Mouse (Mus musculus): Measurements from ENCODE around the gene Pde1c. TPM values are rescaled to one million over a fixed set of nuclear protein-coding genes. Genes with fewer than 3 reads are reported as not detected.

Pde1c gene
- polyA plus RNA-seq, 1 experiment from 2014 or later, result 11.2 TPM

DNA sequence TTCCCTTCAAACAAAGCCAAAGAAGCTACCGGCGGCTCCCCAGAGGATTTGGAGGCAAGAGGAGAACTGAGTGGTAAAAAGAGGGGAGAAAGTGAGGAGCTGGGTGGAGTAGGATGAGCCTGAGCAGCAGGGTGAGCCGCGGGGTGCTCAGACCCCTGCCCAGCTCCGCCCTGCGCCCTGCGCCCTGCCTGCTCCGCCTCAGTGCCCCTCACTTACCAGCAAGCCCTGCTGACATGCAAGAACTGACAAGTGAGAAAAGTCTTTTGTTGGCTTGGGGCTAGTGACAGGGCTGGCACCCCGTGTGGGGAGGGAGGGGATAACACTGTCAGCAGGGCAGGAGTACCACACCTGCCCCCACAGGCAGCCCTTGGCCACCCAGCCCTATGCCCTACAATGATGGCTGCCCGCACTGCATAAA lies 206.8 kb downstream of the Pde1c start:
- Histone ChIP-seq H3K9me3 (replicated peaks) (no peaks in the 10 kb centered on the region), H3K4me2 (peak overlapping the region; percentile 79), H3K27ac (peak overlapping the region; percentile 56), H3K36me3 (no peaks in the 10 kb centered on the region), H3K9ac (peak overlapping the region; percentile 65), H3K4me3 (peak overlapping the region; percentile 56), H3K27me3 (no peaks in the 10 kb centered on the region), H3K4me1 (replicated peaks) (peaks cover 12% of the 10 kb centered on the region)
- 4% methylated on average over 10 of the region's 10 CpGs for WGBS
- ATAC-seq (replicated peaks; ENCODE audit: insufficient number of reproducible peaks, insufficient read depth, low FRiP score, low read depth), result peak; percentile 90

DNA sequence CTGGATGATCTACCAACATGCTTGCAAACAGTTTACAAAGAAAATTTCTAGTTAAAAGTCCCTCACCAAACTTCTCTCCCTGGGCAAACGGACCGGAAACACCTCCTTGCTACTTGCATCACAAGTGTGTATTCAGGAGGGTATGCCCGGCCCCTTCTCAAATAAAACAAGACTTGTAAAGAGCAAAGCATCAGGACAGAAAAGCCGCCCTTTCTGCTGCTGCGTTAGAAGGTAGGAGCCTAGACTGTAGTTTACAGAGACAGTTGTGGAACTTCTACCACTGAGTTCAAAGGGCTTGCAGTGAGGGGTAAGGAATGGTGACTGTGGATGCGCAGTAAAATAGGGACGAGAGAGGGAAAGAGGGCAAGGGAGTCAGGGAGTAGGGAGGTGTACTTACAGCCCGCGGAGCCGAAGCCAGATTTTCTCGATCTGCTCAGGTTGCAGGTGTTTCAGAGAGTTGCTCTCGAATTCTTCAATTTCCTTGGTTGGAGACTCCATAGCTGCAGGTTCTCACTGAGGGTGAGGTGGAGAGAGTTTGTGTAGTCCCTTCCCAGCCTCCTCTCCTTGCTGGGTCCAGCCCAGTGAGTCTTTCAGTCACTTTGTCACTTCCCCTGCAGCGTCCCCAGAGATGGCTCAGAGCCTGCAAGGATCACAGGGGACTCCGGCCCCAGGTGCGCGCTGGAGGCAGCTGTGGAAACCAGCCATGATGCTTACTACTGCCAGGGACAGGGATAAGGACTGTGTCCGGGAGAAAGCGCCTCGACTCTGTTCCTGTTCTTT lies 207.4 kb downstream of the Pde1c start:
- Histone ChIP-seq H3K36me3 (no peaks in the 10 kb centered on the region), H3K4me2 (peak overlapping the region; percentile 79), H3K27me3 (no peaks in the 10 kb centered on the region), H3K4me3 (peak overlapping the region; percentile 56), H3K9me3 (replicated peaks) (no peaks in the 10 kb centered on the region), H3K4me1 (replicated peaks) (peaks cover 12% of the 10 kb centered on the region), H3K9ac (peak overlapping the region; percentile 65), H3K27ac (peak overlapping the region; percentile 56)
- ATAC-seq (replicated peaks; ENCODE audit: insufficient number of reproducible peaks, insufficient read depth, low FRiP score, low read depth), result peak; percentile 62; the same call in 1 of the 2 replicates
- 3% methylated on average over 19 of the region's 19 CpGs for WGBS

DNA sequence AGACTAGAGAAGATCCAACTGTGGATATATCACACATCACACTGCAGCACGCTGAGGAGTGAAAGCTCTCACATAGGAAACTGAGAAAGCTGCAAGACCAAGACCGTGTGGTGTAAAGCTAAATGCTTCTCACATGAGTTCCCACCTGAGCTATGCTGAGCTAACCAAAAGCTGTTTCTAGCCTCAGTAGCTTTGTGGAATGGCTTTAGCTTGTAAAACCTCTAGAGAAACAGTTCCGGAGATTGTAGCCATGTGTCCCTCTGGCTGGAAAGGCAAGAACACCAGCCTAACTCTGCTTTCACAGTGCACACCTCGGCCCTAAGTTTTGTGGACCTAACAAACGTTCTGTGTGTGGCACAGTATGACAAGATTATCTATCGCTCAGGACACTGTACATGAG lies 208.8 kb downstream of the Pde1c start:
- Histone ChIP-seq H3K9me3 (replicated peaks) (no peaks in the 10 kb centered on the region), H3K27ac (no peak overlapping the region), H3K9ac (no peak overlapping the region; the same call in 1 of the 2 replicates), H3K4me1 (replicated peaks) (peaks cover 17% of the 10 kb centered on the region), H3K27me3 (no peaks in the 10 kb centered on the region), H3K4me3 (peak overlapping the region; percentile 56), H3K36me3 (no peaks in the 10 kb centered on the region), H3K4me2 (peak overlapping the region; percentile 79)
- 39% methylated on average over 6 of the region's 6 CpGs for WGBS
- no peak for ATAC-seq (replicated peaks; ENCODE audit: insufficient number of reproducible peaks, insufficient read depth, low FRiP score, low read depth)

DNA sequence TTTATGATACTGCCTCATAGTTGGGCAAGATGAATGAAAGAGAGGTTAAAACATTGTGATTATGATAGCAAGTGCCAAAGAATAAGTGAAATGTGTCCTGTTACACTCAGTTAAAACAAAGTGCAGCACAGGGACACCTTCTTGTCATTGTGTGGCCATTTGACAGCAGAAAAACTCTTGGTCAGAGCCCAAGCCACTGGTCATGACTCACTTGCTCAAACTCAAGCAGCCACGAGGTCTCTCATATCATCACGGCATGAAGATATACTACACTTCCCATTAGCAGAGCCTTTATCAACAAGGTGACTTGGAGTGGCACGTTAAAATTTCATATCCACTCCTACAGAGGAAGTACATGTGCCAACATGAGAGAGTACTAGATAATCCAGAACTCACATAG lies 209.8 kb downstream of the Pde1c start:
- Histone ChIP-seq H3K36me3 (no peaks in the 10 kb centered on the region), H3K27ac (no peak overlapping the region), H3K27me3 (no peaks in the 10 kb centered on the region), H3K4me1 (replicated peaks) (peaks cover 23% of the 10 kb centered on the region), H3K4me2 (peak overlapping the region; percentile 79; the same call in 1 of the 2 replicates), H3K4me3 (no peak overlapping the region), H3K9me3 (replicated peaks) (no peaks in the 10 kb centered on the region), H3K9ac (no peak overlapping the region)
- ATAC-seq (replicated peaks; ENCODE audit: insufficient number of reproducible peaks, insufficient read depth, low FRiP score, low read depth), result no peak
- 45% methylated on average over 3 of the region's 3 CpGs for WGBS

DNA sequence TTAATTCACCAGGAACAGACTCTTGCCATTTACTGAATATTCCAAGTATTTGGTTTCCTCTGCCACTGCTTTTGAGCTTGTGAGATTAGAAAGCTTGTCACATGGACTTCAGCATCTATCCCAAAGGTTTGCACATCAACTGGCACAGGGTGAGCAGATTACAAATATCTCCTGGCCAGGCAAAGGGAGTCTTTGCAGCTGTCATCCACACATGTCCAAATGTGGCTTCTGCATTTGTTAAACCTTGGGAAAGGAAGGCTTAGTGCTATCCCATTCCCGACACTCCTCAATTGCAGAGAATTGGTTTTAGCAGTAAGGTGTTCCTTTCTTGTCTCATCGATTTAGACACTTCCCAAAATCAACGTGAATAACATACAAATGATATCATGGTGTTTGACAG lies 221.7 kb downstream of the Pde1c start:
- H3K36me3 ChIP-seq, result no peaks in the 10 kb centered on the region
- no peak overlapping the region for H3K9ac ChIP-seq
- H3K9me3 ChIP-seq (replicated peaks), result no peaks in the 10 kb centered on the region
- H3K4me2 ChIP-seq, result no peak overlapping the region
- no peak overlapping the region for H3K27ac ChIP-seq
- H3K4me1 ChIP-seq (replicated peaks), result 0 out of 2 replicates have a peak, but pooled peaks cover 2% of the 10 kb centered on the region
- no peak overlapping the region for H3K4me3 ChIP-seq
- 71% methylated on average over 3 of the region's 3 CpGs for WGBS
- no peaks in the 10 kb centered on the region for H3K27me3 ChIP-seq
- no peak for ATAC-seq (replicated peaks; ENCODE audit: insufficient number of reproducible peaks, insufficient read depth, low FRiP score, low read depth)

DNA sequence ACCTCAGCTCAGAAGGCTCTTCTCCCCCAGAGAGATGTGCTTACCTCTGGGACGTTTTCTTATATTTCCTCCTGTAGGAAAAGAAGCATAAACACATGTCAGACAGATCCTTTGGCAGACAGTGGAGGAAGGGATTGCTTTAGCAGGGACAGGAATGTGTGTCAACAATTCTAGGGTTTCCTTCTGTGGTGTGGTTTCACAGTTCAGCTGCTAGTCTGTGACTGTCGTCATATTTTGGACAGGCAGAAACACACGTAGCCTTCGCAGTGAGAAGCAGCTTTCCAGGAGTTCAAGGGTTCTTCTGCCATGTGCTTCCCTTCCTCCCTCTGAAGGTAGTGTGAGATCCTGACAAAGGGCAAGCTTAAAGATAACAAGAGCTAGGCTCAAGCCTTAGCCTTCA lies 223.8 kb downstream of the Pde1c start:
- H3K4me2 ChIP-seq, result no peak overlapping the region
- WGBS, result 37% methylated on average over 4 of the region's 4 CpGs
- no peak overlapping the region for H3K9ac ChIP-seq
- H3K27ac ChIP-seq, result no peak overlapping the region
- H3K27me3 ChIP-seq, result no peaks in the 10 kb centered on the region
- H3K4me1 ChIP-seq (replicated peaks), result 0 out of 2 replicates have a peak, but pooled peaks cover 2% of the 10 kb centered on the region
- H3K4me3 ChIP-seq, result no peak overlapping the region
- H3K36me3 ChIP-seq, result no peaks in the 10 kb centered on the region
- H3K9me3 ChIP-seq (replicated peaks), result no peaks in the 10 kb centered on the region
- ATAC-seq (replicated peaks; ENCODE audit: insufficient number of reproducible peaks, insufficient read depth, low FRiP score, low read depth), result no peak

DNA sequence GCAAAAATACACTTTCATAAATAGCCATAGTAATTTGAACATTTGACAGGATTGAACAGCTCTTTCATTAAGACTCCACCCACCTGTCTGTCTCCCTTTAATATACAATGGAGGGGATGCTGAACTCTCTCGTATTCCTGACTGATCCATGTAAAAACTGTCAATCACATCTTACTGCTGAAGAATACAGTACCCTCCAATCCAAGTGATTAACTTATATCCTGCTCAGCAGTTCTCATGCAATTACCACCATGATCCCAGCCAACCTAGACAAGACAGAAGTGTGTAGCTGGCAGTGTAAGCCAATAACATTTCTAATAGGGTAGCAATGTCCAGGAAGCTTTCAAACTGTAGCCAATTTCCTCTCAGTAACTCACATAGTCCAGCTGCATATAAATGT lies 226.9 kb downstream of the Pde1c start:
- H3K9me3 ChIP-seq (replicated peaks), result no peaks in the 10 kb centered on the region
- H3K4me1 ChIP-seq (replicated peaks), result 0 out of 2 replicates have a peak, but pooled peaks cover 2% of the 10 kb centered on the region
- no peaks in the 10 kb centered on the region for H3K36me3 ChIP-seq
- 83% methylated on average over 1 of the region's 1 CpGs for WGBS
- no peak for ATAC-seq (replicated peaks; ENCODE audit: insufficient number of reproducible peaks, insufficient read depth, low FRiP score, low read depth)
- no peak overlapping the region for H3K4me3 ChIP-seq
- no peak overlapping the region for H3K4me2 ChIP-seq
- H3K27ac ChIP-seq, result no peak overlapping the region
- H3K27me3 ChIP-seq, result no peaks in the 10 kb centered on the region
- no peak overlapping the region for H3K9ac ChIP-seq

DNA sequence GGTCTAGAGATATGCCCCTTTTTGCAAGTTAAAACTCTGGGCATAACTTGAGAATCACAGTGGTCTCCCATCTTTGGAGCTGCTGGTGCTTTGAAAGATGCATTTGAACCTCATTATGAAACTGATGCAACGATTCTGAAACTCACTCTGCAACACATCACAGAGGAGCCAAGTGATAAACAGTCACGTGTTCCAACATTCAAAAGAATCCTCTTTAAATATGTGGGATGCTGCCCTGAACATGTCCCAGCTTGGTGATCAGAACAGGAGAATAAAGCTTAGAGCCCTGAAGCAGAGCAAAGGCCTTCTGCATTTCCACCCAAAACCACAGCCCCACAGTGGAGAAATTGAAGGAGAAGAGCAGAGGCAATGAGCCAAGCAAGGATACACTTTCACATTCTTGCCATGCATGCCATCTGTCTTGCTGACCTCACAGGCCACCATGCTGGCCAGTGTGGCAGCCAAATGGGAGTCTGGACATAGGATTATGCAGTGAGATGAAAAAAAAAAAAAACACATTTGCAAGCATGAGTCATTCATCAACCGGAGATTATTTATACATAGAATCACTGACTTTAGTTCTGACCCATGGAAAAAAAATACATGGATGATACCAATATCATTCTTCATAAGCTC lies 233.0 kb downstream of the Pde1c start:
- no peaks in the 10 kb centered on the region for H3K4me1 ChIP-seq (replicated peaks)

DNA sequence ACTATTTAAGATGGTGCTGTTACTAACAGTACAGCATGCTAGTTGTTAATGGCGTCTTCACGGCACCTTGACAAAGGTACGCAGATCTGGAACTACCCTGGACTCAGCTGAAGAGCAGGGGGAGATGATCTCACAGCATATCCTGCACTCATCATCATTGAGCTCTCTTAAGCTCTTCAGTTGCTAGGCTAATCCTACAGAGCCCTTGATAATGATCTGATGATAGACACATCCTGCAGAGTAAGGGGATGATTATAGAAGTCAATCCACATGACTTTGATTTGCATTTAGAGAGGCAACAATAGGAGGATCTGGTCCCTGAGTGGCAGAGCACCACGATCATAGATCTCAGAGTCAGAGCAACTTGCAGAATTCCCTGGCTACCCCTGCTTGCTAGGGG lies 236.8 kb downstream of the Pde1c start:
- Histone ChIP-seq H3K4me3 (no peak overlapping the region), H3K9ac (no peak overlapping the region), H3K4me2 (no peak overlapping the region), H3K4me1 (replicated peaks) (no peaks in the 10 kb centered on the region), H3K9me3 (replicated peaks) (no peaks in the 10 kb centered on the region), H3K27ac (no peak overlapping the region), H3K27me3 (no peaks in the 10 kb centered on the region), H3K36me3 (no peaks in the 10 kb centered on the region)
- 75% methylated on average over 4 of the region's 4 CpGs for WGBS
- no peak for ATAC-seq (replicated peaks; ENCODE audit: insufficient number of reproducible peaks, insufficient read depth, low FRiP score, low read depth)

More for the DNA sequence above, 233.0 kb downstream of the Pde1c start:
- no peak overlapping the region for H3K4me3 ChIP-seq
- ATAC-seq (replicated peaks; ENCODE audit: insufficient number of reproducible peaks, insufficient read depth, low FRiP score, low read depth), result no peak
- H3K27me3 ChIP-seq, result no peaks in the 10 kb centered on the region
- WGBS, result 72% methylated on average over 3 of the region's 3 CpGs
- H3K27ac ChIP-seq, result no peak overlapping the region
- H3K4me2 ChIP-seq, result no peak overlapping the region
- no peaks in the 10 kb centered on the region for H3K9me3 ChIP-seq (replicated peaks)
- H3K9ac ChIP-seq, result no peak overlapping the region
- H3K36me3 ChIP-seq, result no peaks in the 10 kb centered on the region

DNA sequence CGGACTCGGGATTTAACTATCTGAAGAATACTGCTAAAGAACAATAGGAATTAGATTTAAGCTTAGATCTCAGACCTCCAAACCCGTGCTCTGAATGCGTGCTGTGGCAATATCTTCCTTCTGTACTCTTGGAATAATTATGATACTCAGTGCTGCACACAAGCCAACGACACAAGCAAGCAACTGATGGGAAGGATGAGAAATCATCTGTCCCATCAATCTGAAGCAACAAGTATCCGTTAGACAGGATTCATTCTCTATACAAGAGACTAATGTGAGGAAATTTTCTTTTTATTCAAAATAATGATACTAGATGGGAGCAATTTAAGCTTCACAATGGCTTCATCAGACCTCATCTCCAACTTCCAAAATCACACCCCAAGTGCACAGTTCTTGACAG lies 237.5 kb downstream of the Pde1c start:
- Histone ChIP-seq H3K4me3 (no peak overlapping the region), H3K4me2 (no peak overlapping the region), H3K36me3 (no peaks in the 10 kb centered on the region), H3K9me3 (replicated peaks) (no peaks in the 10 kb centered on the region), H3K9ac (no peak overlapping the region), H3K4me1 (replicated peaks) (no peaks in the 10 kb centered on the region), H3K27me3 (no peaks in the 10 kb centered on the region), H3K27ac (no peak overlapping the region)
- WGBS, result 87% methylated on average over 6 of the region's 6 CpGs
- no peak for ATAC-seq (replicated peaks; ENCODE audit: insufficient number of reproducible peaks, insufficient read depth, low FRiP score, low read depth)

DNA sequence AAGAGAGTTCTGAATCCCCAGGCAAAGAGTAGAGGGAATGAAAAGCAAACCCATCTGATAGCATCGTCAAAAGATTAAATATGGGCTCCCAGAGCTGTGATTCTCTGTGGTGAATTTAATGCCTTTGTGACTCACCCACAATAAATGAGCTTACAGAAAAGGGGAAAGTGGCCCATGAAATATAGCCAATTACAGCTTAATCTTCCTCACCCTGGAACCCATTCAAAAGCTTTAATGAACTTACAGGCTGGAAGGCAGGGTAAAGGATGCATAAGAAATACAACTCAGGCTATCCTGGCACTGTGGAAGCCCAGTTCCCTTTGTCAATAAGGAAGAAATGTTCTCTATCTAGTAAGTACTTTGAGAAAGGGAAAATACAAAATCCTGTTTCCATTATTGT lies 240.8 kb downstream of the Pde1c start:
- H3K9ac ChIP-seq, result no peak overlapping the region
- H3K27me3 ChIP-seq, result no peaks in the 10 kb centered on the region
- no peak overlapping the region for H3K27ac ChIP-seq
- WGBS, result 74% methylated on average over 1 of the region's 1 CpGs
- H3K9me3 ChIP-seq (replicated peaks), result no peaks in the 10 kb centered on the region
- H3K4me3 ChIP-seq, result no peak overlapping the region
- H3K4me1 ChIP-seq (replicated peaks), result peaks cover 2% of the 10 kb centered on the region; the same call in 1 of the 2 replicates
- H3K36me3 ChIP-seq, result no peaks in the 10 kb centered on the region
- H3K4me2 ChIP-seq, result no peak overlapping the region
- no peak for ATAC-seq (replicated peaks; ENCODE audit: insufficient number of reproducible peaks, insufficient read depth, low FRiP score, low read depth)

Data from heart, embryonic 15.5 days (tissue).